Mouse (Mus musculus) ovary, adult 18-20 months (tissue): Measurements from ENCODE around the gene Tmem74b.

ENCODE experiments used
- DNase-seq: peaks from one replicate; pipeline ENCODE4 v3.0.0; 2022; ENCODE audit warnings: low spot score, mixed read lengths

The Tmem74b gene

DNA sequence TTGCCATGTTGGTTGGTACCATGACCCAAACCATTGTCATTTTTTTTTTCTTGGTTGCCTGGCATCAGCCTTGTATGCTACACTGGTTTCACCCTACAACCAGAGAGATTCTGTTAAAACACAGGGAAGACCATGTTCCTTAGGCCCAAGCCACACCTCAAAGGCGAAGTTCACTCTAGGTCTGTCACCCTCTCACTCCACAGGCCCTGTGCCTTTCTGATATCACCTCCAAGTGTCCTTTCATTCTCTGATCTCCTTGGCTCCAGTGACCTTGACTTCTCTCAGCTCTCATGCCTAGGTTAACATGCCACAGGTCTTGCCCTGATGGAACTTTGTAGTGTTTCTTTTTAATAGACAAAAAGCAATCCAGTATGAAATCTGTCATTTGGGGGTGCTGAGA lies 40.3 kb downstream of the Tmem74b start:
- DNase-seq, result no peak

DNA sequence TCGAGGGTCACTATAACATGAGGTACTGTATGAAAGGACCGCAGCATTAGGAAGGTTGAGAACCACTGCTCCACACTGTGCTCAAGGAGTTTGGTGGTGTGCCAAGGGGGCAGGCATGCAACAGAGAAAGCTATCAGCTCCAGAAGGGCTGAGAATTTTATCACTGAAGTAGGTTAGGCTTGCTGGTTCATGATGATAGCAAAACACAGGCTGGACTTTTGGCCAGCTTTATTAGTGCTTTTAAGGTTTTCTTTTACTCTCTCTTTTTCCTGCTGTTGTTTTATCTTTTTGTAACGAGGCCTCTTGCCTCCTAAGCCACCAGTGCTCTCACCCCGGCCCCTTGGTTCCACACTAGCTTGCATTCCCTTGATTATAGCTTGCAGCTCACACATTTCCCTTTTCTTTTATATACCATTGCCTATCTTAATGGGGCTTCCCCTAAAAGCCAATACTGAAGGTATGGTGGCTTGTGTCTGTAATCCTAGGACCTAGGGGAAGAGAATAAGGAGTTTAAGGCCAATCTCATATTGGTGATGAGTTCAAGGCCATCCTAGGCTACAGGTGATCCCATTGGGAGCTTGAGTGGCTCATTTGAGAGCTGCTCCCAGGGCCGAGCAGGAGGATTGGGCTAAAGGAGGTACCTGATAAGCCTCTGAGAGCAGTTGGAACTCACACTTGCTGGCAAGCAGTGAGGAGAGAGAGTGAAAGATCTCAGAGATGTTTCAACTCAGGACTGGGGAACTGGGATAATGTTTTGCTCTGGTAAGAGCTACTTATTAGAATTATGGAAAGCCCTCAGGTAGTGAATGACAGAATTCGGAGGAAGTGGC lies 41.3 kb downstream of the Tmem74b start:
- no peak for DNase-seq

DNA sequence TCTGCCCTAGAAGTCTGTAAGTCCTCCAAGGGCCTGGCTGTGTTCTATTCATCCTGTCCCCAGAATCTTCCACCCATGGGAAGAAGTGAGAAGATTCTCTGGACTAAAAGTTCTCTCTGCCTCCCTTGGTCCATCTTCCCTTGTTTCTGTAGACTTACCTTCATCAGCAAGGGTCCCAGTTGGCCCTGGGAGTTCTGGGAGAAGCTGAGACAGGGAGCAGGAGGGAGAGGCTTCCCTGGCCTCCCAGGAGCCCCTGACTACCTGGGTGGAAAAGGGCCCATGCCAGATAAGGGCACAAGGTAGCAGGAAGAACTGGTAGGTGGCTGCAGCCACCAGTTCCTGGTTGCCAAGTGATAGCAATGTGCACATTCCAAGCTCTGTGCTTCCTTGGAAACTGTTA lies 42.0 kb downstream of the Tmem74b start, which contains the start of gene Psmf1:
TSS of gene Psmf1 (minus strand) at position 342 of the 400 bp plus-strand sequence.
- DNase-seq, result no peak

DNA sequence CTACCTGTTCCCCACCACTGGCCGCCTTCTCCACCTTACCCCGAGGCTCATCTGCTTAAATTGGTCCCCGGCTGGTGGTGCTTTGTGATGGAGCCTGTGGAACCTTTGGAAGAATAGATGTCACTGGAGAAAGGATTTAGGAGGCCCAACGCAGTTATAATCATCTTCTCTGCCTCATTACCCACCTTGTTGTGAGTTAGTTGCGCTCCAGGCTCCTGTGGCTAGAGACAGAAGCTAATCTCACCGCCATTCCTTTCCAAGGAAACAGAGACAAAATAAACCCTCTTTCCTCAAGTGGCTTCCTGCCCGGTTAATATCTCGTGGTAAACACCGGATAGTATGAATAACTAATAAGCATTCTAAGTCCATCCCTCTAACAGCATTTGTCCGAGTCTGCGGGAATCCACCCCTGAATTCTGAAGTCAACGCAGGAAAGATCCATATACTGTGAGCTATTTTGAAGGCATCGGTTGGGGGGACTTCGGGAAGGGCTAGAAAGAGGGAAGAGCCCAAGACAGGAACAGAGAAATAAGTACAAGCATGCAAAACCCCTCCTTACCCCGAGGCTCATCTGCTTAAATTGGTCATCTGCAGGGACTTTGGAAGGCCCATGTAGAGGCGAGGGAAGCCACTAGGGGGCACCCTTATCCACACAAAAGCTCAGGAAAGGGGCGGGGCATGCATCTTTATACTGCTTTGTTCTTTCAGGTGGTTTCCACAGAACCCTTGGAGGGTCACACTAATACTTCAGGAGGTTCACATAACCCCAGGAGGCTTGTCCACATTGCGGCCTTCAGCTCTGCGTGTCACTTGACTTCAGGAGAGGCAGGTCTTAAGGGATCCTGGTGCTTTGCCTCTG lies 46.3 kb downstream of the Tmem74b start:
- DNase-seq, result peak; percentile 5

DNA sequence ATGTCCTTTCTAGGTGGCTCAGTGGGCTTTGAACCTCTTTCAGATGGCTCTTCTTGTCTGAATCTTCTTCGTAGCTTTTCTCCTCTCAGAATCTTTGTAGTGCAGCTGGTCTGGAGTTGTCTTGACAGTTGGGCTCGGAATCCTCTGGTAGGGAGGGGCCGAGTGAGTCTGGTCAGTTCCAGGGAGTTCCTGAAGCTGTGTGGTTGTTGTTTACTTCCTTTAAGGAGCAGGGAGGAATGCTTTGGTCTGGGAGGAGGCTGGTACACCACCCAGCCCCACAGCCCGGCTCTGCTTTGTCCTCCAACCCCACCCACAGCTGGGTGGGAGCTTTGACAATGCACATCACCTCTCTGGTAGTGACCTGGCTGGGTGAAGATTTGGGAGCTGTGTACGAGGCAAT lies 49.5 kb downstream of the Tmem74b start:
- DNase-seq, result no peak

DNA sequence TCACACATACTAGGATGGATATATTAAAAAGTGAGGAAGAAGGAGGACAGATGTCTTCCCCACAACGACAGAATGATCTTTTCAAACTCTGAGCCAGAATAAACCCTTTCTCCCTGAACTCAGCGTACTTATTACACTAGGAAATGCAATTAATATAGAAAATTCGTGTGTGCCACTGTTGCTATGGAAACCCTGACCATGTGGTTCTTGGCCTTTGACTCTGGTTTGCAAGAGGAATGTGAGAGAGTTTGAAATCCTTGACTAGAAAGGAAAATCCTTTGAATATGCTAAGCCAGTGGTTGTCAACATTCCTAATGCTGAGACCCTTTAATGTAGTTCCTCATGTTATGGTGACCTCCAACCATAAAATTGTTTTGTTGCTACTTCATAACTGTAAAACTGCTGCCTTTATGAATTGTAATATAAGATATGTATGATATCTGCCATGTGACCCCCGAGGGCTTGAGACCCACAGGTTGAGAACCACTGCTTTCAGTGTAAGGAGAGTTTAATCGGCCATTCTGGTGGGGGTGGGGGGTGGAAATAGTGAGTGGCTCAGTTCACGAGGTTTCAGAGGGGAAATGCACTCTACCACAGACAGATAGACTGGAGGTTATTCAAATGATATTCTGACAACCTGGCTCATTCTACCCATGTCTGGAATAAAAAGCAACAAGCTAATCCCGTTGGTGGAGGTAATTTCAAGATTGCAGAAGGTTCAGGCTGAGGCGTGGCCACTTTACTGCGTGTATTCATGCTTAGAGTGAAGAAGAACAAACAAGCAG lies 54.7 kb downstream of the Tmem74b start:
- DNase-seq, result no peak

DNA sequence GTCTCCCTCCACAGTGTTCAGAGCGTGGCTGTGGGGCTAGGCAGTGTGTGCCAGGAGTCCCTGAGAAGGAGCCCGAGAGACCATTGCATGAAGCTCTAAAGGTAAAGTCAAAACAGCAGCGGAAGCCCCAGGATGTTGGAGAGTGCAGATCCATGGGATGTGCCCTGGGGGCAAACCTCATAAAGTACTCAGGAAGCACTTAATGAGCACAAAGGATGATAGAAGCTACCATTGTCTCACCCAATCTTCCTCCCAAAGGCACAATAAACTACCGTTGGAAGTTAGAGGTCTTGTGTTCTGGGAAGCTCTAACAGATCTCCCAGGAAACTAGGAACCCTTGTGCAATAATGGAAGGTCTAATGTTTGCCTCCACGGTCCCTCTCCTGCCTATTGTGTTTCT lies 55.6 kb downstream of the Tmem74b start:
- DNase-seq, result no peak

DNA sequence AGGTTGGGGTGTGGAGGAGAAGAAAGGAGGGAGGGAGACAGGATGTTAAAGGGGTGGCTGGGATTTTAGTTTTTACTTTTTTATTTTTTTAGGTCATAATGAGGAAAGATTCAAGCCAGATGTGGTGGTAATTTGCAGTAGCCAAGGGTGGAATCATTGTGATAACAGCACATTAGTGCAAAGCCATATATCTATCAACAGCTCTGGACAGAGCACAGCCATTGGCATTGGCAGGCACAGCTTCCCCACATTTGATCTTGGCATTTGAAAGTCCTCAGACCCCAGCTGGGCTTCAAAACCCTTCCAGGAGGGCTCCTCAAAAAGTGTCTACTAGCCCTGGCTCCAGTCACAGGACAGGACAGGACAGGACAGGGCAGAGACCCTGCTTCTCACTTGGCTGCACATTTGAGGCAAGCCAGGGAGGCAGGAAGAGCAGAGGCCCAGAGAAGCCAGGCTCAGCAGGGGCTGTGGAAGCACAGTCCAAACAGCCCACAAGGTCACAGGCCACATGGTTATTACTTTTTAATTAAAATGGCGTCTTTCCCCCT lies 57.1 kb downstream of the Tmem74b start:
- no peak for DNase-seq
